Mouse (Mus musculus): ENCODE results near the gene Clta.
A peak's percentile ranks its signal among the peaks of the same experiment; 100 is the strongest.

Clta gene

GRCm38 (mm10) chr4:44004126-44004525, at the start of gene Clta:
TSS of gene Clta (plus strand) at chr4:44004452.
- DNase-seq (ENCODE audit: extremely low spot score), result no peak

- DNase-seq (ENCODE audit: extremely low spot score), result peak; percentile 91
Measured at GRCm38 (mm10) chr4:43957292-43957845, 46.9 kb upstream of the Clta start, which contains the start of gene Glipr2. TSS of gene Glipr2 (plus strand) at chr4:43957401.

- DNase-seq (ENCODE audit: extremely low spot score), result no peak
Measured at GRCm38 (mm10) chr4:43957846-43958461, 46.3 kb upstream of the Clta start.

GRCm38 (mm10) chr4:43959523-43960179, 44.6 kb upstream of the Clta start:
- DNase-seq (ENCODE audit: extremely low spot score), result no peak

- no peak for DNase-seq (ENCODE audit: extremely low spot score)
Measured at GRCm38 (mm10) chr4:43960207-43960606, 44.0 kb upstream of the Clta start.

GRCm38 (mm10) chr4:43964326-43964833, 39.9 kb upstream of the Clta start:
- no peak for DNase-seq (ENCODE audit: extremely low spot score)

- no peak for DNase-seq (ENCODE audit: extremely low spot score)
Measured at GRCm38 (mm10) chr4:43964951-43965684, 39.1 kb upstream of the Clta start.

- no peak for DNase-seq (ENCODE audit: extremely low spot score)
Measured at GRCm38 (mm10) chr4:43965856-43966535, 38.3 kb upstream of the Clta start.

GRCm38 (mm10) chr4:43968650-43969049, 35.6 kb upstream of the Clta start:
- DNase-seq (ENCODE audit: extremely low spot score), result no peak

GRCm38 (mm10) chr4:43969373-43969772, 34.9 kb upstream of the Clta start:
- peak; percentile 53 for DNase-seq (ENCODE audit: extremely low spot score)

GRCm38 (mm10) chr4:43970393-43971330, 33.6 kb upstream of the Clta start:
- DNase-seq (ENCODE audit: extremely low spot score), result no peak

- DNase-seq (ENCODE audit: extremely low spot score), result no peak
Measured at GRCm38 (mm10) chr4:43971541-43972136, 32.6 kb upstream of the Clta start.

GRCm38 (mm10) chr4:43972137-43972591, 32.1 kb upstream of the Clta start:
- peak; percentile 80 for DNase-seq (ENCODE audit: extremely low spot score)

- no peak for DNase-seq (ENCODE audit: extremely low spot score)
Measured at GRCm38 (mm10) chr4:43973526-43973981, 30.7 kb upstream of the Clta start.

GRCm38 (mm10) chr4:43974914-43975616, 29.2 kb upstream of the Clta start:
- no peak for DNase-seq (ENCODE audit: extremely low spot score)

GRCm38 (mm10) chr4:43976223-43976740, 28.0 kb upstream of the Clta start:
- DNase-seq (ENCODE audit: extremely low spot score), result no peak

- DNase-seq (ENCODE audit: extremely low spot score), result peak; percentile 47
Measured at GRCm38 (mm10) chr4:43978521-43979443, 25.5 kb upstream of the Clta start.

- no peak for DNase-seq (ENCODE audit: extremely low spot score)
Measured at GRCm38 (mm10) chr4:43979746-43980145, 24.5 kb upstream of the Clta start.
